Mouse (Mus musculus) cerebellum, adult 2 months (tissue): ENCODE results near the gene Aox4. TPM values are rescaled to one million over a fixed set of nuclear protein-coding genes. Genes with fewer than 3 reads are reported as not detected.

ENCODE experiments used
- DNase-seq, 2 experiments: peaks; one replicate each; pipeline ENCODE4 v3.0.0; 2021
- H3K27ac ChIP-seq: fragments of 200-500 bp; 2 replicates; pipeline ENCODE4 v1.5.1; 2012; ENCODE audit warnings: low read length, control low read depth, inconsistent platforms; ENCODE audit not compliant: insufficient read depth
- H3K27me3 ChIP-seq: fragments of 200-500 bp; 2 replicates; pipeline ENCODE4 v1.6.1; 2012; ENCODE audit warnings: inconsistent platforms, mild to moderate bottlenecking, low read length, moderate library complexity; ENCODE audit not compliant: control insufficient read depth, insufficient read depth
- H3K4me1 ChIP-seq: fragments of 200-500 bp; 2 replicates; pipeline ENCODE4 v1.6.1; 2011; ENCODE audit warnings: low read length; ENCODE audit not compliant: control insufficient read depth, insufficient read depth
- H3K4me3 ChIP-seq: fragments of 200-500 bp; replicated peaks from 2 replicates; pipeline ENCODE3; 2011; ENCODE audit warnings: mild to moderate bottlenecking, low read depth, low read length, control low read depth; ENCODE audit not compliant: insufficient read depth
- CTCF ChIP-seq: fragments of 200-500 bp; IDR thresholded peaks from 2 replicates; pipeline ENCODE4 v1.5.1; 2011; ENCODE audit warnings: low read depth, mild to moderate bottlenecking, control low read depth, low read length, moderate library complexity, borderline replicate concordance; ENCODE audit not compliant: insufficient read depth
- POLR2A ChIP-seq: fragments of 200-500 bp; IDR thresholded peaks from 2 replicates; pipeline ENCODE4 v1.6.1; 2011; ENCODE audit warnings: low read length, control low read depth, borderline replicate concordance; ENCODE audit not compliant: insufficient read depth
- WGBS: fragments of 180-500 bp; shearing (Covaris S2); methylation state at CpG from one replicate; pipeline ENCODE4 v1.1.7; 2018; 5-methylcytosine and 5-hydroxymethylcytosine counted together
- polyA plus RNA-seq: library from polyadenylated mRNA; depleted of rRNA; stranded (reverse); fragments of >200 nt; gene quantifications from 2 replicates; pipeline ENCODE4 v1.2.3, GENCODE M21; 2012

Gene Aox4
- polyA plus RNA-seq, 1 experiment = 0.33 TPM

DNA sequence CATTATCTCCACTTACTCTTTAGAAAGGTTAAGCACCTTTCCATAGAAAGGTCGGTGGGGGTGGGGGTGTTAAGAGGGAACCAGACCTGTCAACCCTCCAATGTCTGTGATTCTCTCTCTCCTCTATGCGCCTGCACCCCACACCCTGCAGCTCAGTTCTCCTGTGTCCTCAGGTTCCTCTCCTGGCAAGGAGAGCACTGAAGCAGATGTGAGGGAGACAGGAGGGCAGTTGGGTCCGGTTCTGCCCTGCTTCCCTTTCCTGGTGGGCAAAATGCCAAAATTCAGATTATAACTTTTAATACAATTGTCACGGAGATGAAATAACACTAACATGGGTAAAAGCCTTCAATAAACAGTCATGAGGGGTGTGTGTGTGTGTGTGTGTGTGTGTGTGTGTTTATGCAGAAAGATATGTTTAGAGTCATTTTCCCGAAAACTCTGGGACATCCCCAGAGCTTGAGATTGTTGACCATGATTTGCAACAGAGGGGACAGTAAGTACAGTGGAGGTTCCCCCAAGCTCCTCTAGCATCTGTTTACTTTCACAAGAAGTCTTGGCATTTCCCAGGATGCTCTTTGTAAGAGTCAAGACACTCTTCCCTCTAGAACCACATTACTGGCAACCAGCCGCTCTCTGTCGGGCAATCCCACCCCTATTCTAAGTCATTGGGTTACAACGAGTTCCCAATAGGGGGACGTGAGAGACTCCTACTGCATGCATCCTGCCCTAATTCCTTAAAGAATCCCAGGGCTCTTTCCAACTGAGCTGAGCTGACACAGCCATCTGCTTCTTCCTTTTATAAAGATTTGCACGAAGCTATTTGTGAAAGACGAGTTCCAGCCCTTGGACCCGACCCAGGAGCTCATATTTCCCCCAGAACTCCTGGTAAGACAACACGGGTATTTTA, 81.5 kb downstream of the Aox4 start:
- H3K27me3 ChIP-seq = no peaks in the 10 kb centered on the region
- H3K27ac ChIP-seq = no peak overlapping the region
- peaks cover 2% of the 10 kb centered on the region; the same call in 1 of the 2 replicates for H3K4me1 ChIP-seq
- no peak overlapping the region for H3K4me3 ChIP-seq
- DNase-seq = peak; percentile 17 to 24
- WGBS = 23% methylated on average over 13 of the region's 13 CpGs
- TF ChIP-seq CTCF = no peak
- TF ChIP-seq POLR2A = no peak

DNA sequence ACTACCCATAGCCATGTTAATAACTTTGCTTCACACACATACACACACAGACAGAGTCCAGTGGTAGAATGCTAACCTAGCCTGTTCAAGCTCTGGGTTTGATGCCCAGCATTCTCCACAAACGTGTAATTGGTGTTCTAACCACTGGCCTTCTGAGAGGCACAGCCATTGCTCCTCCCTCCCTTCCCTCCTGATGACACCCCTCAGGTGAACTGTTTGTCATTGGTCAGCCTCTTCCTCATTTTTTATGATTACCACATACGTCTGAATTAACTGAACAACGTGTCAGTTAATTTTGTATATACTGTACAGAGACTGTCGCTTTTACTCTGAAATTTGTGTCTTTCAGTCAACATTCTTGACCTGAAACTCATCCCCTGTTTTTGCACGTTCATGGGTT, 84.5 kb downstream of the Aox4 start:
- WGBS = 82% methylated on average over 5 of the region's 5 CpGs
- DNase-seq = no peak
- no peak overlapping the region for H3K4me3 ChIP-seq
- H3K27ac ChIP-seq = no peak overlapping the region
- H3K4me1 ChIP-seq = peaks cover 2% of the 10 kb centered on the region; the same call in 1 of the 2 replicates
- TF ChIP-seq POLR2A = no peak
- no peak for TF ChIP-seq CTCF
- H3K27me3 ChIP-seq = no peaks in the 10 kb centered on the region

DNA sequence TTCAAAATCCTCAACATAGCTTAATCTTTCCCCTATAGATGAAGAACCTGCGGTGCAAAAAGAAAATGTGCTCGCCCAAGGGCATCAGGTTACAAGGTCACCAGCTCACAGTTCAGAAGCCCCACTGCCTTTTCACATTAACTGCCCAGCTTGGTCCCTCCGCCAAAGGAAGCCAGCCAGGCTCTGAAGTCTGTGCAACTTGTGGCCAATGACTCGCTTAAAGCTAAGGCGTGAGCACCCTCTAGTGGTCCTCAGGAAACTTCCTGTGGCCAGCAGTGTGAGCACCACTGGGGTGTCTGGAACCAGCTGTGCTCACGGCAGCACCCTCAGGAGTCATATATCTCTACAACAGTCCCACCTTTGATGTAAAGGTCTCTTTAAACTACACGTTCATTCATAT, 86.1 kb downstream of the Aox4 start:
- TF ChIP-seq POLR2A (no peak), CTCF (peak; percentile 65)
- 9% methylated on average over 7 of the region's 7 CpGs for WGBS
- DNase-seq = peak; percentile 39 to 52
- Histone ChIP-seq H3K27me3 (no peaks in the 10 kb centered on the region), H3K4me3 (no peak overlapping the region), H3K4me1 (peaks cover 2% of the 10 kb centered on the region; the same call in 1 of the 2 replicates), H3K27ac (no peak overlapping the region)

DNA sequence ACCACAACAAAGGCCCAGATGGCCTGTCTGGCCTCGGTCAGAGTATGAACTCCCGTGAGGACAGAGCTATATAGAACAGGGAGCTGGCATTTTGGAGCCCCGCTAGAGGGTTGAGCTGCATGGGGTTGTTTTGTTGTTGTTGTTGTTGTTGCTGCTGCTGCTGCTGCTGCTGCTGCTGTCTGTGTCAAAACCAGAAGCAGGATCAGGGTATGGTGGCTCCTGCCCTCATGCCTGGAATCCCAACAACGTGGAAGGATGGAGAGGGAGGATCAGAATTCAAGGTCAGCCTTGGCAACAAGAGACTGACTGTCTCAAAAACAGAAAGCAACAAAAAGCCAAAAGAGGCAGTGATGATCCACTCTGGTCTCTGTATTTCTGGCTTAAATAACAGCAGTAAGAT, 86.6 kb downstream of the Aox4 start:
- H3K27ac ChIP-seq = no peak overlapping the region
- no peak for TF ChIP-seq POLR2A
- no peak for TF ChIP-seq CTCF
- WGBS = 61% methylated on average over 4 of the region's 4 CpGs
- H3K4me1 ChIP-seq = no peaks in the 10 kb centered on the region
- DNase-seq = no peak
- no peak overlapping the region for H3K4me3 ChIP-seq
- H3K27me3 ChIP-seq = no peaks in the 10 kb centered on the region

DNA sequence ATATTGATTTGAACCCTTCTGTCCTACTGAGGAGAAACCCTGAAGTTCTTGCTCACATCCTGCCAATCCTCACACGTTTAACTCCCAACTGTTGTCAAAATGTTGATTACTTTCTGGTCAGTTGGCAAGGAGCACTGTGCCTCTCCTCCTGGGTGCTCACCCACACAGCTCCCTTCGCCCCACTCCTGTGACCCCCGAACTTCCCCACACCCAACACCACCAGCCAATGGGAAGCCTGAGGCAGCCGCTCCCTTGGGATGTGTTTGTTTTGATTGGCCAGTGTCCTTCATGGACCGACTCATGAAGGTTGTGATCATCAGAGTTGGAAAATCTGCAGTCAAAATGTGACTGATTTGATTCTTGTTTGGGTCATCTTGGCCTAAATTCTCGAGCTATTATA, 88.2 kb downstream of the Aox4 start:
- TF ChIP-seq CTCF = no peak
- TF ChIP-seq POLR2A = no peak
- H3K4me3 ChIP-seq = no peak overlapping the region
- 71% methylated on average over 6 of the region's 6 CpGs for WGBS
- H3K27ac ChIP-seq = no peak overlapping the region
- DNase-seq = no peak
- no peaks in the 10 kb centered on the region for H3K4me1 ChIP-seq
- H3K27me3 ChIP-seq = no peaks in the 10 kb centered on the region

DNA sequence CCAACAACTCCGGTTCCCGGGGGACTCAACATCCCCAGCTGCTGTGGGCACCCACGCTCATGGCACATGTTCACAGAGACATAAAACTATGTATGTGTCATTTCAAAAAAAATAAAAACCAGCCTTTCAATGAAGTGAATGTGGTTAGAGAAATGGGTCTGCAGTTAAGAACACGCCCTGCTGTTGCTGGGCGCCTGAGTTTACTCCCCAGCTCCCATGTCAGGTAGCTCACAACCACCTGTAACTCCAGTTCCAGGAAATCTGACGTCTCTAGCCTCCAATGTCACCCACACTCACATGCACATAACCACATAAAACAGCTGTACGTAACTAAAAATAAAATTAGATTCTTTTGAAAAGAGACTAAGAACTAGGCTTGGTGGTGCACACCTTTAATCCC, 90.9 kb downstream of the Aox4 start:
- DNase-seq = no peak
- no peak overlapping the region for H3K27ac ChIP-seq
- H3K27me3 ChIP-seq = no peaks in the 10 kb centered on the region
- 95% methylated on average over 7 of the region's 7 CpGs for WGBS
- H3K4me1 ChIP-seq = peaks cover 2% of the 10 kb centered on the region; the same call in 1 of the 2 replicates
- TF ChIP-seq CTCF (no peak), POLR2A (no peak)
- no peak overlapping the region for H3K4me3 ChIP-seq

DNA sequence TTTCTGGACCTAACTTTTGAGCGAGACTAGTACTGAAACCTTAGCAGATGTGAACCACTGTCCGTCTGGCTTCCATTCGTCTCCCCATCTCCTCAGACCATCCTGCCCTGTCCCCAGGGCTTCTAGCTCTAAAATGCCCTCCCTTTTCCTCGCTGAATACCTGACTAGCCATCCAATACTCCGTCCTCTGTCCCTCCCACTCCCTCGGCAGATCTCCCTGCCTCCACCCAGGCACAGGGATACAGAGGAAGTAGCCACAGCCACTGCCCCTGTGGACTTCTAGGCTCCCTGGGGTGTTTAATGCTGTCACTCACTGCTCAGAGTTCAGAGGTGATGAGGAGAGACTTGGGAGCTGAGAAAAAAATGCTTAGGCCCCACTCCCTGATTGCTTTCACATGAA, 91.8 kb downstream of the Aox4 start:
- no peaks in the 10 kb centered on the region for H3K27me3 ChIP-seq
- H3K4me3 ChIP-seq = no peak overlapping the region
- H3K4me1 ChIP-seq = peaks cover 2% of the 10 kb centered on the region; the same call in 1 of the 2 replicates
- no peak overlapping the region for H3K27ac ChIP-seq
- WGBS = 71% methylated on average over 6 of the region's 6 CpGs
- DNase-seq = no peak
- TF ChIP-seq POLR2A (no peak), CTCF (no peak)

DNA sequence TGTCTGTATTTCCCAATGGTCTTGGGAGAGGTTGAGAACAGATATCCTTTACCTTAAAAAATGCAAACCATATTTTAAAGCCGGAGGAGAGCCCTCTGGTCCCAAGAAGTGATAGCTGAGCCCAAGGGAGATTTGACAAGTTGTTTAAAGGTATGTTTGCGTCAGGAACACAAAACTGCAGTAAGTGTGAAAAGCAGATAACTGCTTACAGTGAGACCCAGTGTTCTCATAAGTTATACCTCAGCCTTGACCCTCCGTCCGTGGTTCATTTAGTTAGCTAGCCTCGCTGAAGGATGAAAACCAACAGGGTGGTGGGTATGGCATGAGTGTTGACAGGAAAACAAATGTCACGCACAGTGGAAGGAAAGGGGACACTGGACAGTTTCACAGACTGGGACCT, 92.8 kb downstream of the Aox4 start:
- Histone ChIP-seq H3K4me1 (peaks cover 2% of the 10 kb centered on the region; the same call in 1 of the 2 replicates), H3K4me3 (no peak overlapping the region), H3K27me3 (no peaks in the 10 kb centered on the region), H3K27ac (no peak overlapping the region)
- DNase-seq = no peak
- 93% methylated on average over 6 of the region's 6 CpGs for WGBS
- TF ChIP-seq CTCF (no peak), POLR2A (no peak)
